Mouse (Mus musculus): ENCODE data around the gene Rbfox2.

The Rbfox2 gene

DNA sequence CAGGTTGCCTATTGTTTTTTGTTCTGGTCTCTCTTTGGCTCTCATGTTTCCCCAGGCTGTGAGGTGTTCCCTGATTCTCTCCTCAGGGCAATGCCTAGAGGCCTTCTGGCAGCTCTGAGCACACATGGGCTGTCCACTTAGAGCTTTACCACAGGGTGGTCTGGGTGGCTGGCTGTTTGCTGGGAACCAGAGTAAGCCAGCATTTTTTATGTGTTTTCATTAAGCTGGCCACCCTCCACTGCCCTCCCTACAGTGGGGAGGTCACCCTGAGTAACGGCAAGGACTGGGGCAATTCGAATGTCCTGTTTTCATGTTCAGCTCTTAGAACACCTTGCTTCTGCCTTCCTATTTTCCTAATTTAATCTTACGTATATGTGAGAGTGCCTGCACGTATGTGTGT lies 24.6 kb upstream of the Rbfox2 start:
- DNase-seq (ENCODE audit: low spot score in 2 of 2), result no peak

DNA sequence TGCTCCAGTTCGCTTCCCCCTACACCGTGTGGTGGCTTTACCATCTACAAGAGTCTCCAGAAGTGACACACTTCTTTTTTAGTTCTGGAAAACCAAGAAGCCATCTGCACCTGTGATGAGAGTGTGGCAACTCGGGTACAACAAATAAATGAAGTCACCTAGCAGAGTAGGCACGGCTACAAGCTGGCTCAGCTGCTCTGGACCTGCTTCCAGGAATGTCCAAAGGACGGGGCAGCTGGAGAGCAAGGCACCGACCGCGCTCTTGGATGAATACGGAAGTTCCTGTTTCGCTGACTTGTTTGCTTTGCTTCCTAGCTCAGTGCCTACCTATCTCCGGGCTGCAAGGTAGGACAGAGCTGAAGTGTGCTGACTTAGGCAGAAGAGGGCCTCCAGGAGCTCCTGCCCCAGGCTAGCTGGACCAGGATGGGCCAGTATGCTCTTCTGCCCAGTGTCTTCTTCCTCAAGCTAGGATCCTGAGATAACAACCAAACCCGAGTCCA lies 22.9 kb upstream of the Rbfox2 start:
- no peak for DNase-seq (ENCODE audit: low spot score in 2 of 2)

DNA sequence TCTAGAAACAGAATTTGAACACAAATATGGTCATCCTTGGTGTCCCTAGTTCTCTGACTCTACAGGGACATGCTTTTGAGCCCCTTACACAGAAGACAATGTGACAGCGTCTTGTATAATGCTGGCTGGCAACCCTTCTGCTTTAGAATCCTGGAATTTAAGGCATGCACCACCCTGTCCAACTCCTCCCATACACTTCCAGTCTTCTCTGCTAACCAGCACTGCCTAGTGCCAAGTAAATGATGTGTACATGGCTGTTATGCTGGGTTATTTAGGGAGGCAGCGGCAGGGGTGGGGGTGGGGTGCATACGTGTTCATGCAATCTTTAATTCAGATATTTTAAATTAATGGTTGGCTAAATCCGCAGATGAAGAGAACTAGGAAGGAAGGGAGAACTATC lies 19.6 kb upstream of the Rbfox2 start:
- no peak for DNase-seq (ENCODE audit: low spot score in 2 of 2)

DNA sequence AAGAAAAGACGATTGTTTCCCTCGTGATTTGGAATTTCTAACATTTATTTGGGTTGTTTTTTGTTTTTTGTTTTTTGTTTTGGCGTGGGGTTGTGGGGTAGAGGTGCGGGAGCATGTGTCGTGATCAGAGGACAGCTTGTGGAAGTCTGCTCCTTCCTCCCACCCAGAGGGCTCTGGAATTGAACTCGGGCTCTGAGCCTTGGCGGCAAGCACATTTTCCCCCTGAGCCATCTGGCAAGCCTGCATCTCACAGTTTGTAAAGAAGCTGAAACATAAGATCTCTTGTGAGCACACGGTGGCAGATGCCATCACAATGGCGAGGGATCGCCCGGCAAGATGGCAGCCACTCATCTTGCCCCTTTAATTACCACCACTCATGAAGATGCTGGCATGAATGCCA lies 17.6 kb upstream of the Rbfox2 start:
- DNase-seq (ENCODE audit: low spot score in 2 of 2), result no peak

DNA sequence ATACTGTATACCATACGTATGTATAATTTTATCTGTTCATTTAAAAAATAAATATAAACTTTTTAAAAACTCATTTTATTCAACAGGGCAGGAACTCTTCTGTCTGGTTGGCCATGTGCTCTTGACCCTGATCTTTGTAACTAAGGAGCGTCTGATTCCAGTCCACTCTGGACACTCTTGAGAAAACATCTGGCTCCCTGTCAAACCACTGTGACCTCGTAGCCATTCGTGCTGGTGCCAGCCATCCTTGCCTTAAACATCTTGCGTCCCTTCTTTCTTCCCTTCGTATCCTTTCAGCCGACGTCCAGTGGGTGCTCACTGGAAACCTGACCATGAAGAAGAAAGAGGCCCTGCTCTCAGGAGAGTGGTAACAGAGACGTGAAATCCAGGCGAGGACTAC lies 16.4 kb upstream of the Rbfox2 start:
- DNase-seq (ENCODE audit: low spot score in 2 of 2), result no peak

DNA sequence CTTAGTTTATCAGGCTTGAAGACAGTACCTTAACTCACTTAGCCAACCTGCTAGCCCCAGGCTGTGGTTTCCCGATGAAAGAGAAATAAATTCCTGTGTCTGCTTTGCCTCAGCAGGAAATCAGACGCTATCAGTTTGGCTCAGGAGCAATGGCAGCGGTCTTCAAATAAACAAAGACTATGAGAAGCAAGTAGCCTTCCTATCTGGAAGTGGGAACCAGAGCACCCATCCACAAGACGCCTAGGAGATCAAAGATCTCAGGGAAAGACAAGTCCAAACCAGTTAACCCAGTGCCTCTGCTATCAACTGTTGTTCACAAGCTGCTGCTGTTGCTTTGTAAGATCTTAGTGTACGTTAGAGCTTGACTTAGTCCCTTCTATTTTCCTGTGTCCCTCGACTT lies 6.9 kb upstream of the Rbfox2 start:
- DNase-seq (ENCODE audit: low spot score in 2 of 2), result no peak

DNA sequence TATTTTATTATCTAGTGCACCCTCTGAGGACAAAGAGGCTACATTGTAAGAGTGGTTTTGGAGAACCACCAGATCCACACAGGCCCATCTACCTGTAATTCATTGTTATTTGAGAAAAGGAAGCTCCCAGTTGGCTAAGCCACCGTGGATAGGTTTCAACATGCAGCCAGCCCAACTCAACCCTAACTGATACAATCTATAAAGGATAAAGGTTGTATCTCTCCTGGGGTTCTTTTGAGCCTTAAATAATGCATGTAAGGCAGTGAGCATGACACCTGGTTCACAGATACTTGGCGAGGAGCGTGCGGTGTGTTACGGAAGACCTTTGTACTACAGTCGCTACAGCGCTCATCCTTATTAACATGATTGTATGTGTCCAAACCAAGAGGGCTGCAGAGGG lies 6.0 kb upstream of the Rbfox2 start:
- DNase-seq (ENCODE audit: low spot score in 2 of 2), result no peak

DNA sequence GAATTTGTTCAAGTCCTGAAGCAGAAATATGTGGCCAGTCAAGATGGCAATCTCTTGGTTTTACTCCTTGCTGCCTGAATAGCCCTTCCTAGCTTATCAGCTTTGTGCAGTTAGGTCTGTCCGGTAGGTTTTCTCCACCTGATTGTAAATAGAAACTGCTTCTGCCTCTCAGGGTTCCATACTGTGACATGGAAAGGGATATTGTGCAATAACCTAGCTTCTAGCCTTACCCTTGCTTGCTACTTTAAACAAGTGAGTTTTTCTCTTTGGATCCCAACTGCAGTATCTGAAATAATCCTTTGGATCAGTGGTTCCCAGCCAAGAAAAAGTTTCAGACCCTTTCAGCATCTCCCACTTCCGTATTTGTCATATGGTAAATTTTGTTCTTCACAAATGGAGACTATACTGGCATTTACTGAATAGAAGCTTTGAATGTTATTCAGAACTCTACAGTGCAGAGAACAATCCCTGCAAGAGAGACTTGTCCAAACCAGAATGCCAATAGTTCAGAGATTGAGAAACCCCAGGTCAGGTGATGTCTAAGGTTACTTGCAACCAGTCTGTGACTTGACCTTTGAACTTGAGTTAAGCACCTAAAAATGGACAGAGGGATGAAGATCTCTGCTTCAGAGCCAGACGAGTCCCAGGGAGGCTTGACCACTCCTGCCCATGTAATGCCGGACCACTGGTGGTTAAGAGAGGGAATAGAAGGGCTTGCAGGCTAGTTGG lies 1.1 kb upstream of the Rbfox2 start:
- no peak for DNase-seq (ENCODE audit: low spot score in 2 of 2)

DNA sequence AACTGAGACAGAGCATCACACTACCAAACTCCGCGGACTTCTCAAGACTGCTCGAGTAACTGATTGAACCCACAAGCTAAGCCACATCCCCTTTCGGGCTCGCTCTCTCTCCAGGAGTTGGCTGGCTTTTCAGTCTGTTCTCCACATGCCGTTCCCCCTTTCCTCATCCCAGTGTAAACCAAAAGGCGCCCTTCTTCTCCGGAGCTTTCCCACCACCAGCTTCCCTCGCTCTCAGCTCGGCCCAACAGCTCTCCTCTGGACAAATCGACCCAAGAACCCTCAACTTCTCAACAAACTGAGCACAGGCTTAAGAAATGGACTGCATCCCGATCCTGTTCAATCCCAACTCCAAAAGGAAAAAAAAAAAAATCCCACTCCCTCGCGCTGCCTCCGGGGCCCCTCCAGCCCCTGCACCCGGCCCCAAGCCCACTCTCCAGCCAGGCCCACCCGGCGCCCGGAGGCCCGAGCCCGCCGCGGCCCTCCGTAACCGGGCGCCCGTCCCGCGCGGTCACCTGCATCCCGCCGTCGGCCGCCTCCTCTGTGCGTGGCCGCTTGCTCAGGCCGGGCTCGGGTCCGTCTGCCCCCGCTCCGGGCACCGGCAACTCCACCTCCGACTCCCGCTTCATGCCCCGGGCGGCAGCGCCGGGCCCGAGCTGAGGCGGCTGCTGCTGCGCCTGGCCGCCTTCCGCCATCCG lies 805 bp downstream of the Rbfox2 start:
- peak; percentile 11 to 23 for DNase-seq (ENCODE audit: low spot score in 2 of 2)

DNA sequence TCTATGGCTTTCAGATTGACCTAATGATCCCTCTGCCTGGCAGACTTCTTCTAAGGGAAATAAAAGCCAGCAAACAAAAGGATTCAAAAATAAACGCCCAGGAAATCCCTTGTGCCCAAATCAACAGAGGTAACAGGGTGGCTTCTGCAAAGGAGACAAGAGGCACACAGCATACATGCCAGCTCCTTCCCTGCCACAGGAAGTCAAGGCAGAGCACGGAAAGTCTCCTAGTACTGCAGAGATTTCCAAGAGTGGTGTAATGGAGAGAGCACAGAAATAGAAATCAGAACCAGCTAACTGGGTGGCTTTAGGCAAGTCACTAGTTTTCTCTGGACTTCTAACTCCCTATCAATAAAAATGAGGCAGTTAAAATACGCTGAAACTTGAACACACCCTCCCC lies 1.8 kb downstream of the Rbfox2 start:
- DNase-seq (ENCODE audit: low spot score in 2 of 2), result no peak

DNA sequence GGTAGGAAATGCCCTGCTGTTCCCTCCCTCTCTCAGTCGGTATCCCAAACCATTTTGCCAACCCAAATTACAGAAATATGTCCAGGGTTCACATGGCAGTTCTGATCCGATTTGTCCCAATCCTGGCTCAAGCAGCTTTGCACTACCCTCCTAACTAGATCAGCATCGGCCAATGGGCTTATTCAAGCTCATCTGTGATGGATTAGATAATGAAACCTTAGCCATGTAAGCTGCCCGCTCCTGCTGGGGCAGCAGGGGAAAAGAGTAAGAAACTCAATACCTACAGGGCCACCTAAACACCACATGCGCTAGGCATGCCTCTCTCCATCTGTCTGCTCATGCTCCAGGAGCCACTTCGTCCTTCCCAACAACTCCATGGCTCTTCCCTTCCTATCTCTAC lies 5.7 kb downstream of the Rbfox2 start:
- no peak for DNase-seq (ENCODE audit: low spot score in 2 of 2)

DNA sequence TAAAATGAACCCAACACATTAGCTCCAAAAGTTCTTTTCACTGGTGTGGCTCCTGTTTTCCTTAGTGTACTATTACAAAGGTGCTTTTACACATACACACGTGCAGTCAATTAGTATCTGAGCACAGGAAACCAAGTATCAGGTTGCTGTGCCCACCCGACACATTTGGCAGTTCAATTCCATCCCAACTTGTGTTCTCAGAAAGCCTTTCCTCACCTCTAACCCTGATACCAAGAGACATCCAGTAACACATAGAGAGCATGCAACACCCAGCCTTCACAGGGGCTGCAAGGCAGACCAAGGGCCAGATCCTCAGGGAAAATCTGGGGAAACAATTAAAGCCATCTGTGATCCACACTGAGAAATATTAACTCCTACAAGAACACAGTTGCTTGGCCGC lies 8.2 kb downstream of the Rbfox2 start:
- DNase-seq (ENCODE audit: low spot score in 2 of 2), result no peak

DNA sequence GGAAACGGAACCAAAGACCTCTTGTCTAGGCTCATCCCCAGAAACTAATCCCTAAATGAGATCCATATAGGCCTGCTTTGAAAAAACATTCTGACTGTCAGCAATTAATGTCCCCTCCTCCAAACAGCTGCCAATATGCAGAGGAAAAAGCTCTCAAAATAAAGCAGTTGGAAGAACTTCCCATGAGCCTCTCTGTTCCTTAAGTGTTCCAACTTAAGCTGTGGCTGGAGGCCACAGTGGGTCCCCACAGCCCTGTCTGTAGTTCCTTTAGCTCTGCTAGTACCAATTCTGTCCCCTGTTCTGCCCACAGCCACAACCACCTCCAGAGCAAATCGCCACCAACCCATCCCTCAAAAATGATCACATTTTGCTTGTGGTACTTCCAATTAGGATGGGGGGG lies 10.2 kb downstream of the Rbfox2 start:
- no peak for DNase-seq (ENCODE audit: low spot score in 2 of 2)

DNA sequence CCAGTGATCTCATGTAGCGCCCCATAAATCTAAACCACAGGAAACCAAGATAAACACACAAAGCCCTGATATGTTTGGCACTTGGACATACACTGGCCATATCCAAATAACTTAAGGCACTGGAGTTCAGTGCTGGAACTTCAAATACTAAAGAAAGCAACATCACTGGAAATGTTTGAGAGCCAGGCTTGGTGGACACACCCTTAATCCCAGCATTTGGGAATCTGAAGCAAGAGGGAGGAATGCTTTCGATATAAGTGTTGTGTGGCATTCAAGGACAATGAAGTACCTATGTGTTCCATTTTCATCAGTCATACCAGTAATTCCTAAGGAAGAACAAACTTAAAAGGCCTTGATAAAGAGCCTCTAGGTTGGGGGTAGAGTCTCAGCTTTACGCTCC lies 13.3 kb downstream of the Rbfox2 start:
- DNase-seq (ENCODE audit: low spot score in 2 of 2), result no peak

DNA sequence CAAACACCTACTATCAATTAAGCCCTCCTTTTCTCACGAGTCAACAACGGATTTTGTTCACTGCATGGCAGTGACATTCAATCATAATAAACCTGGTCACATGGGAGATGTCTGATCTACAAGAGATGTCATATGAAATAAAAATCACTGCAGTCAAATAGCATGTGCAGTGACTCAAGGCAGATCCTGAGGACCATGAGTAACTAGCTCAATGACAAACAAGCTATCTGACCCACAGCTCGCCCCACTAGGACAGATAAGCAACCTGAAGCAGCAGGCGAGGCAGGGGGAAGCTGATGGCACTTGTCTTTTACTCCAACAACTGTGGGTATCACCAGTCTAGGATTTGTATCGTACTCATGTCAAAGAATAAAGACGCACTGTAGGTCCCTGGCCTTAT lies 14.4 kb downstream of the Rbfox2 start:
- no peak for DNase-seq (ENCODE audit: low spot score in 2 of 2)

DNA sequence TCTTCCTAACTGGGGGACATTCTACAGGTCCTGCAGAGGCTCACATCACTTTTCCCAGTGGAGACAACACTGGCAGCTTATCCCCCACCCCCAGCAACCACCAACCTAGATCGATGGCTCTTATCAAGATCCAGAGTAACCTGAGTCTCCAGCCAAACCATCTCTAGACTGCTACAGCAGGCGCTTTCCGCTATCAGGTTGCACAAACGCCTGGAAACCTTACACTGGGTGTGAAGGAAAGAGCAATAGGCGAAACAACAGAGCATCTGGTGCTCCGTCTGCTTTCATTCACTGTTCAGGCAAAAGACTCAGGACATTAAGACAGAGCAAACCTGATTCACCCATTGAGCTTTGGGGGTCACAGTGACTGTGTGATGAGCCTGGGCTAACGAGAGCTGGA lies 15.3 kb downstream of the Rbfox2 start:
- DNase-seq (ENCODE audit: low spot score in 2 of 2), result no peak

DNA sequence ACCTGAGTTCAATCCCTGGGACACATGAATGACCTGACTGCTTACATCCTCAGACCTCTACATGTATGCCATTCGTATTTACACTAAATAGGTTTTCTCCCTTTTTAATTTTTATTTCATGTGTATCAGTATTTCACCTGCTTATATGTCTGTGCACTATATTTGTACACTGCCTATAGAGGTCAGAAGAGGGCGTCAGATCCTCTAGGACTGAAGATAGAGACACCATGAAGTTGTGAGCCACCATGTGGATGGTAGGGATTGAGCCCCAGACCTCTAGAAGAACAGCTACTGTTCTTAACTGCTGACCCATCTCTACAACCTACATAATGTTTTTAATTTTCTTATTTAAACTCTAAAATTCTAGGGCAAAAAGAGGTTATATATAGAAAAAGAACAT lies 16.5 kb downstream of the Rbfox2 start:
- DNase-seq (ENCODE audit: low spot score in 2 of 2), result no peak

DNA sequence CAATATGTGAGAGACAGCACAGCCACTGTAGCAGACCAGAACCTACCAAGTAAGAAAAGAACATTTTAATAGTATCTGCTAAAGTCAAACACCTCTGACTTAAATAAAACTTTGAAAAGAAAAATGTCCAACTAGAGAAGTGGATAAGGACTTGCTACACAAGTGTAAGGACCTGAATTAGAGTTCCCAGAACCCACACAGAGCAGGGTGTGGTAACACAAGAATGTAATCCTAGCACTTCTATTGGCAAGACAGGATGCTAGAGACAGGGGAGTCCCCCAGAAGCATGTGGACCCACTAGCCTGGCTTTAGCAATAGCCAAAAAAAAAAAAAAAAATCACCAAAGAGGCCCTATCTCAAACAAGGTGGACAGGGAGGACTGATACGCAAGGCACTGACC lies 26.7 kb downstream of the Rbfox2 start:
- DNase-seq (ENCODE audit: low spot score in 2 of 2), result no peak

DNA sequence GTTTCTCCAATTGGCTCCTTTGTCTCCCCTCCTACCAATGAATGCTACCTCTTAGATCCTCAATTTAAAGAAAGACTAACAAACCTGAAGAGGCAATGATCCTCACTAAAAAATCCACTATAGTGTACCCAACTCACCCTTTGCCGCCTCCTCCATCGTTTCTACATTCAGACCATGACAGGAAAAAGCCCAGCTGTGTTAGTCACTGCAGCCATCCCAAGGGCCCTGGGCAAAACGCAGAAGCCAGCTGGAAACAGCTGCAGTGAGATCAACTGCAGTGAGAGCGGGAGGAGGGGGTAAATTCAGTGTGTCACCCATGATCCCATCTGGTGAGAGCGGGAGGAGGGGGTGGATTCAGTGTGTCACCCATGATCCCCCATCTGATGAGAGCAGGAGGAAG lies 28.0 kb downstream of the Rbfox2 start:
- DNase-seq (ENCODE audit: low spot score in 2 of 2), result no peak

DNA sequence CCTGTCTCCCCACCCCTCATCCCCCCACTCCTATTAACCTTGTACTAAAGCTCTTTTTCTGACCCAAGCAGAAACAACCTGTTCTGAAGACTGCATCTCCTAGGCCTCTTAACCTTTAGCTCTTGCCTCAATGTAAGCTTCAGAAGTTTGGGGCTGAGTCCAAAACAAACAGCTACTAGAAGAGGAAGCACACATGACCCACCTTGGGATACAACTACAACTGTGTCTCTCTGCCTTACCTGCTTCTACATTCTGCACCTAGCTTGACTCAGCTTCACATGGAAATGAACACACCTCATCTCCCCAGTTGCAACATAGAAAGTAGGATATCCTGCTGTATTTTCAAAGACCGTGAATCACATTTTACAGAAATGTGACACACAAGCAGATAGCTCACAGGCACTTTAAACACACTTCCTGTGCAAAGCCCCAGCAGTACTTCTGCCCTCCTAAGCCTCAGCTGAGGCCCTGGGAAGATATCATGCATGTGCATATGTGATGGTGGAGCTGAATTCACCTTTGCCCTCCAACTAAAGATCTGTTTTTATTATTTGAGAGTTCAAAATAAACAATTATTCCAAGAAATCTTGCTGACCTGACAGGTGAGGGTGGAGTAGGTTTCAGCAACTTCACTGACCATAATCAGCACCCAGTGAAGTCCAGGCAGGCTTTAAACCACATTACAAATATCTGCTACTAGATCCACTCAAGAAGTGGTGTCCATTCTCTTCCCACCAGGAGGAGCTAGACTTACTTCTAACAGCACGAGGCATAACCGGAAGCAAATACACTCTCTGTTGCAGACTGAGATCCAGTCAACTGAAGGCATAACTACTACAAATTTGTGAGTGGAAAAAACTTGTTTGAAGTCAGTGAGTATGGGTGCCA lies 29.7 kb downstream of the Rbfox2 start:
- no peak for DNase-seq (ENCODE audit: low spot score in 2 of 2)

DNA sequence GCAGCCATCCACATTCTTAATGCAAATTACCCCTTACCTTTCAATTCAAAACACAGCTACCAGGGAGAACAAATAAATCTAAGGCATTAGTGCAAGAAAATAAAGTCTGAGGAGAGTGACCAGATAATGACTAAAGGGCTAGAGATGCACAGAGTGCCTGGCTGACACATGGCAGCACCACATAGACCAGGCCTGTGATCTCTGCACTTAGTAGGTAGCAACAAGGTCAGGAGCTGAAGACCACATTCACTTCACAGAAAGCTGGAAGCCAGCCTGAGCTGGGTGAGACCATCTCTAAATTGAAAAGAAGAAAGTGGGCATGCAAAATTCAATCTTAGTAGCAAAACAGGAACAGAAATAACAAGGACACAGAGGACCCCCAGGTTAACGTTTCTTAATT lies 30.5 kb downstream of the Rbfox2 start:
- no peak for DNase-seq (ENCODE audit: low spot score in 2 of 2)

DNA sequence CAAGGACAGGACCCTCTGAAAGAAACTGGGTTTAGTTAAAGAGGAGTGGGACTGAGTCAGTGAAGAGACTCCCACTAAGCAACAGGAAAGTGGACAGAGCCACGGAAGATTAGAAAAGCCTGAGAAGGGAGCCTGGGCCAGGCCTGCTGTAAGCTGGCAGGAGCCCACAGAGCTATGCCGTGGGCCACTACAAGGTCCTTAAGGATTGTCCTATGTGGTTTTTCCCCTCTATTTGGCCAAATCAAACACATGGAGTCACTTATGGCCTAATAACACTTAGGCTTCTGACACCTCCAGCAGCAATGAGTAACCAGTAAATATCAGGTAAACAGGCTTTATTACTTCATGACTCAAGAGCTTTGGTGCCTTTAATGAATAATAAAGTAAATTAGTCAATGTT lies 31.2 kb downstream of the Rbfox2 start:
- DNase-seq (ENCODE audit: low spot score in 2 of 2), result no peak

DNA sequence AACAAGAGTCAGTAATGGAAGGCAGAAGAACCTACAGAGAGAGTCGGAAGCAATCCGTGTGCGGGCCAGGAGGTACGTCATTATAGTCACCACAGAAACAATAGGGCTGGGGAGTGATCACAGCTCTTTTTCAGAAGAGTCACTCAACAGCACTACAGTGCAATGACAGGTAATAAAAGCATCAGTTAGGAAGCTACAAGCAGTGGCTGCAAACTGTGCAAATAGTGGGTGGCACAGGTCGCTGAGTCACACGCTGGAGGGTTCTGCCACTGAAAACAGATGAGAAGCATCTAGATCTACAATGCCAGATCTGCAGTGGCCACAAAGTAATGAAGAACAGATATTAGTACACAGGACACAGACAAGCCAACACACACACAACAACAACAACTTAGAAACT lies 32.9 kb downstream of the Rbfox2 start:
- no peak for DNase-seq (ENCODE audit: low spot score in 2 of 2)
